In the genomic region with DNA sequence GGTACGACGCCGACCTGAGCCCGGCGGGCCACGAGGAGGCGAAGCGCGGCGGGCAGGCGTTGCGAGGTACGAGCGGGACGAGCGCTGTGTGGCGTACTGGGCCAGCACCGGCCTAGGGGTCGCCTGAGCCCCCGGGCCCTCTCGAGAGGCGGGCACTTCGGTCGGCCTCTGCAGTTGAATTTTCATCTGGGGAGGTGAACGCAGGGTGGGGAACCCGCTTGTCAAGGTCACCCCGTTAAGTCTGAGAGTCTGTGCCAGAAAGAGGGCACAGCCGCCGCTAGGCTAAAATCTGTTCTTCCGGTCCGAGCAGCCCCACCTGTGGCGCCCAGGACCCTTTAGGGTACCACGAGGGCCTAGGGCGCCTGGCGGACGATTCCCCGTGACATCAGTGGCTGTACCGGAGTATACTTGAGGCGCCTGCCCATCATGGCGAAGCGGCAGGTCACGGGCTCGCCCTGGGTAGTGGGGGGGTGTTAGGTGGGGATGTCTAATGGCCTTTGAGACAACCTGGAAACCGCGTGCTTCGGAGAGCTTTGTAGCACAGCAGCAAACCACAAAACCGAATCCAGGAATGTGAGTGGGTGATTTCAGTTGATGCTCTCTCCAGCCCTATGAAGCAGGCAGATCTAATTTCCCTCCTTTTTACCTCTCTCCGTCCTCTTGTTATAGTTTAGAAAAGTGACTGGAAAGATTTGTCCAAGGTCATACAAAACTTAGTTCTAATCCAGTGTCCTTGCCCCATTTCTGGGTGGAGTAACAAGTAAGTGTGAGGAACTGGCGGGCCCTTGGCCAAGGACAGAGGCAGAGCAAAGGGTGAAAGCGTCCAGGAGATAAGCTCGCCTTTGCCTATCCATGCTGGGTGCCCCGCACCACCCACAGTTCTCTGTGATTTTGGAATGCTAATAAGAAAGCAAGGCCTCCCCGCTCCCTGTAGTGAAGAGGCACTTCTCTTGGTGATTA, we compare ENCODE assay signal across 8 mouse cellular contexts. TPM values are rescaled to one million over a fixed set of nuclear protein-coding genes. Genes with fewer than 3 reads are reported as not detected.
DNase-seq lines count a peak whose midpoint lies in the region; ATAC-seq and TF ChIP-seq lines count a peak whose summit lies in the region.

No protein-coding gene starts in this region.

- TF ChIP-seq CTCF in C2C12 (IDR thresholded peaks at IDR 0.05; ENCODE audit: control insufficient read depth, insufficient read depth, insufficient read length): no peak

- H3K27me3 ChIP-seq in C2C12 (ENCODE audit: control insufficient read depth, insufficient read depth, insufficient read length): no peaks in the 10 kb centered on the region
- H3K27me3 ChIP-seq in heart, embryonic 10.5 days (ENCODE audit: insufficient read depth, poor library complexity, severe bottlenecking): no peaks in the 10 kb centered on the region
- no peaks in the 10 kb centered on the region for H3K27me3 ChIP-seq in liver, embryonic 15.5 days
- no peaks in the 10 kb centered on the region for H3K27me3 ChIP-seq in neural tube, embryonic 14.5 days (ENCODE audit: control insufficient read depth, insufficient read depth, low read length)

- peaks cover 56% of the 10 kb centered on the region for H3K79me2 ChIP-seq in C2C12 (ENCODE audit: control insufficient read depth, insufficient read depth)

- peak; percentile 41 for ATAC-seq in liver, embryonic 15.5 days (ENCODE audit: insufficient read depth)
- ATAC-seq in neural tube, embryonic 14.5 days (ENCODE audit: low read depth): peak; percentile 87

- H3K4me2 ChIP-seq in liver, embryonic 15.5 days: peak overlapping the region; percentile 98
- peak overlapping the region; percentile 98 for H3K4me2 ChIP-seq in neural tube, embryonic 14.5 days (ENCODE audit: low read depth, low read length)

- H3K4me3 ChIP-seq in C2C12 (ENCODE audit: insufficient read depth, poor library complexity, severe bottlenecking): peak overlapping the region; percentile 94
- peak overlapping the region; percentile 93 for H3K4me3 ChIP-seq in heart, embryonic 10.5 days
- peak overlapping the region; percentile 84 for H3K4me3 ChIP-seq in liver, embryonic 15.5 days (replicated peaks)
- H3K4me3 ChIP-seq in neural tube, embryonic 14.5 days (ENCODE audit: low read depth, low read length): peak overlapping the region; percentile 95

- peak overlapping the region; percentile 88 for H3K9ac ChIP-seq in liver, embryonic 15.5 days
- H3K9ac ChIP-seq in neural tube, embryonic 14.5 days (replicated peaks; ENCODE audit: low read depth, low read length): peak overlapping the region; percentile 74

- WGBS in heart, embryonic 10.5 days: 0% methylated on average over 53 of the region's 53 CpGs
- 4% methylated on average over 52 of the region's 53 CpGs for whole genome bisulfite sequencing in liver, embryonic 15.5 days (ENCODE audit: insufficient replicate concordance)
- under 1% methylated on average over 51 of the region's 53 CpGs for WGBS in neural tube, embryonic 14.5 days

- peaks cover 51% of the 10 kb centered on the region for H3K79me3 ChIP-seq in C2C12 (ENCODE audit: low read depth)

- peak overlapping the region; percentile 100 for H3ac ChIP-seq in C2C12 (ENCODE audit: control insufficient read depth, insufficient read length, low read depth)

- peaks cover 16% of the 10 kb centered on the region for H3K4me1 ChIP-seq in heart, embryonic 10.5 days
- peaks cover 56% of the 10 kb centered on the region for H3K4me1 ChIP-seq in liver, embryonic 15.5 days (replicated peaks)
- peaks cover 14% of the 10 kb centered on the region for H3K4me1 ChIP-seq in neural tube, embryonic 14.5 days (ENCODE audit: control insufficient read depth, insufficient read depth, low read length)

- DNase-seq in adipocyte (ENCODE audit: low spot score): peak; percentile 61
- DNase-seq in embryo, embryonic 10.5 days (ENCODE audit: low spot score): peak; percentile 47
- DNase-seq in heart, embryonic 10.5 days (ENCODE audit: low spot score): peak; percentile 80
- peak; percentile 42 for DNase-seq in kidney, adult 9 months
- DNase-seq in urinary bladder, postnatal 36 days (ENCODE audit: low spot score in 2 of 2): peak; percentile 24 to 33

- H3K36me3 ChIP-seq in C2C12 (ENCODE audit: control insufficient read depth, insufficient read depth): peaks cover 41% of the 10 kb centered on the region
- peaks cover 38% of the 10 kb centered on the region for H3K36me3 ChIP-seq in heart, embryonic 10.5 days
- H3K36me3 ChIP-seq in liver, embryonic 15.5 days (replicated peaks): peaks cover 23% of the 10 kb centered on the region
- H3K36me3 ChIP-seq in neural tube, embryonic 14.5 days (ENCODE audit: control insufficient read depth, insufficient read depth, low read length): peaks cover 11% of the 10 kb centered on the region

- peak overlapping the region; percentile 94 for H3K27ac ChIP-seq in heart, embryonic 10.5 days
- peak overlapping the region; percentile 87 for H3K27ac ChIP-seq in liver, embryonic 15.5 days (replicated peaks)
- H3K27ac ChIP-seq in neural tube, embryonic 14.5 days (ENCODE audit: low read depth, low read length): peak overlapping the region; percentile 74

- no peaks in the 10 kb centered on the region for H3K9me3 ChIP-seq in heart, embryonic 10.5 days
- H3K9me3 ChIP-seq in liver, embryonic 15.5 days (replicated peaks): no peaks in the 10 kb centered on the region
- H3K9me3 ChIP-seq in neural tube, embryonic 14.5 days (ENCODE audit: control insufficient read depth, low read length): no peaks in the 10 kb centered on the region

TF ChIP-seq in C2C12, 6 proteins besides CTCF, POLR2A, EP300 and RAD21:
- TF ChIP-seq USF1 (IDR thresholded peaks at IDR 0.05; ENCODE audit: low read depth): no peak
- TF ChIP-seq MAX (IDR thresholded peaks at IDR 0.05): peak; percentile 58
- TF ChIP-seq MYOD1 (IDR thresholded peaks at IDR 0.05; ENCODE audit: control insufficient read depth, insufficient read length, low read depth): no peak

RNA-seq across cellular contexts. Expression of a gene that starts 0.7 kb away (rescaled TPM):
- polyA plus RNA-seq in C2C12 (2012; fragmentation: generic; extraction: Trizol): 736 TPM
- polyA plus RNA-seq in heart, embryonic 10.5 days (2016; fragmentation: Nextera tagmentation; extraction: Ambion mirVana): 1,222 and 1,272 TPM in 2 replicates
- 267 and 322 TPM in 2 replicates for polyA plus RNA-seq in liver, embryonic 15.5 days (2015; fragmentation: Nextera tagmentation; extraction: Ambion mirVana)
- 521 and 528 TPM in 2 replicates for polyA plus RNA-seq in neural tube, embryonic 14.5 days (2014; fragmentation: Nextera tagmentation; extraction: Ambion mirVana)

RNA-seq across cellular contexts. Expression of a gene that starts 16.4 kb away (rescaled TPM):
- 33.6 TPM for polyA plus RNA-seq in C2C12 (2012; fragmentation: generic; extraction: Trizol)
- 25.1 and 25.8 TPM in 2 replicates for polyA plus RNA-seq in heart, embryonic 10.5 days (2016; fragmentation: Nextera tagmentation; extraction: Ambion mirVana)
- polyA plus RNA-seq in liver, embryonic 15.5 days (2015; fragmentation: Nextera tagmentation; extraction: Ambion mirVana): 8.5 and 8.6 TPM in 2 replicates
- 10.7 and 14.7 TPM in 2 replicates for polyA plus RNA-seq in neural tube, embryonic 14.5 days (2014; fragmentation: Nextera tagmentation; extraction: Ambion mirVana)

RNA-seq across cellular contexts. Expression of a gene that starts 20.8 kb away (rescaled TPM):
- 46.5 TPM for polyA plus RNA-seq in C2C12 (2012; fragmentation: generic; extraction: Trizol)
- polyA plus RNA-seq in heart, embryonic 10.5 days (2016; fragmentation: Nextera tagmentation; extraction: Ambion mirVana): 60.1 and 78.1 TPM in 2 replicates
- polyA plus RNA-seq in liver, embryonic 15.5 days (2015; fragmentation: Nextera tagmentation; extraction: Ambion mirVana): 29.2 and 31.4 TPM in 2 replicates
- 60.7 and 69.2 TPM in 2 replicates for polyA plus RNA-seq in neural tube, embryonic 14.5 days (2014; fragmentation: Nextera tagmentation; extraction: Ambion mirVana)

RNA-seq across cellular contexts. Expression of a gene that starts 20.9 kb away (rescaled TPM):
- polyA plus RNA-seq in C2C12 (2012; fragmentation: generic; extraction: Trizol): 104 TPM
- 73.4 and 78.9 TPM in 2 replicates for polyA plus RNA-seq in heart, embryonic 10.5 days (2016; fragmentation: Nextera tagmentation; extraction: Ambion mirVana)
- 33.7 and 39.6 TPM in 2 replicates for polyA plus RNA-seq in liver, embryonic 15.5 days (2015; fragmentation: Nextera tagmentation; extraction: Ambion mirVana)
- 67.7 and 72.7 TPM in 2 replicates for polyA plus RNA-seq in neural tube, embryonic 14.5 days (2014; fragmentation: Nextera tagmentation; extraction: Ambion mirVana)

Comparison
In these comparisons a context has a peak if more than half of its experiments do, and no peak if none do; other contexts are left out.
1. Peak in every context shown above with its lines: DNase-seq, ATAC-seq, H3K4me3 ChIP-seq and H3K27ac ChIP-seq.
2. DNase-seq: peak in every context shown above with its lines; median percentile 80 in heart, embryonic 10.5 days; 61 in adipocyte; 47 in embryo, embryonic 10.5 days; 42 in kidney, adult 9 months; 28 in urinary bladder, postnatal 36 days.